Mouse (Mus musculus): ENCODE data around the gene Paqr8.

Gene Paqr8

GRCm38 (mm10) chr1:20974341-20975135, 84.1 kb downstream of the Paqr8 start:
- DNase-seq = no peak

DNA sequence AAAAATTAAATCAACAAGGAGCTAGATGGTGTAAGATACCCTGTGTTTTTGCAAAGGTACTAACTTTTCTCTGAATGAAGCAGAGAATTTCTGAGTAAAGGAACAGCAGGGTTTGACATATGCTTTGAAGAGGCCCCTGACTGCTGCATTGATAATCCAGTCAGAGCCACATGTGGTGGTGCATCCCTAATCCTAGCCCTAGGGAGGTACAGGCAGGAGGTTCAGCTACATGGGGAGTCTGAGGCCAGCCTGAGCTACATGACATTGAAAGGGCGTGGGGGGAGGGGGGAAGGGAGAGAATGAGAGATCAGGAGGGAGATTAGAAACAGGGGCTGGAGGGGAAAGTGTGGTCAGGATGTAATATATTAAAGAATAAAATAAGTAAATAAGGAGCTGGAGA, 90.1 kb downstream of the Paqr8 start:
- no peak for DNase-seq

DNA sequence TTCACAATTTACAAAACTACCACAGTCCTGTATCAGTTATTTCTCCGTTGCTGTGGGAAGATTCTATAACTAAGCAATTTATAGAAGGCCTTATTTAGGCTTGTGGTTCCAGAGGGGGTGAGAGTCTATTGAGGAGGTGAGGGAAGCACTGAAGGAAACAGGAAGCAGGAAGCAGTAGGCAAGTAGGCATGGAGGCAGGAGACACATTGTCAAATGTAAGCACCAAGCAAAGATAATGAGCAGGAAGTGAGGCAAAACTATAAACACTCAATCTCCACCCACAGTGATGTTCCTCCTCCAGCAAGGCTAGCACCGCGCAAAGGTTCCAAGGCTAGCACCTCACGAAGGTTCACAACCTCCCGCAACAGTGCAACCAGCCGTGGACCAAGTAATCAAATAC, 91.4 kb downstream of the Paqr8 start:
- DNase-seq = no peak

DNA sequence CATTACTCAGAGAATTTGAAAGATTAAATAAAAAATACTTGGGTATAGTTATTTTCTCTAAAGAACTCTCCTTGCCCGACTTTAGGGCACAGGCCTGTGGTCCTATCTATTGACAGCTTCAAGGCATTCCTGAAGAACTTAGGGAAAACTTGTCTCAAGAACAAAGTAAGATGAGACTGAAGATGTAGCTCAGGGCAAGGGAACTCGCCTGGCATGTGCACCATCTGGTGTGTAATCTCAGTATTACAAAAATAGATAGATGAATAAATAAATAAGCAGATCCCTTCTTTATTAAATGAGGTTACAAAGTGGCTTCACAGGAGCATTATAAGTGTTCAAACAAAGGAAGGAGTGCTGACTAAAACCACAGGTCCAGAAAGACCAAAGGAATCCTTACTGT, 93.7 kb downstream of the Paqr8 start:
- no peak for DNase-seq

DNA sequence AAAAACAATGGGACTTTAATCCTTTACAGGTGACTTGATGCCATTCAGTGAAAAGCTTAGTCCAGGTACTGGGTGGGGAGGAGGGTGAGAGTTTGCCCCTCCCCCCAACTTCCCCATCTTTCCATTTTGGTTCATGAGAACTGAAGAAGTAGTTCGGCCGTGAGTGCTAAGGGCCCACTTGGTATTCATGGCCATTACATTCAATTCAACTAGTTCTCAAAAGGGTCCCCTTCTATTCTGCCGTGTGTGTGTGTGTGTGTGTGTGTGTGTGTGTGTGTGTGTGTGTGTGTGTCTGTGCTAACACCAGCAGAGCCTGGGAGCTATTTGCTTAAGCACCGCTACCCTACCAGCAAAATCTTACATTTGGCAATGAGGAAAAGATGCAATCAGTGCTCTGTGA, 94.2 kb downstream of the Paqr8 start:
- DNase-seq = no peak

DNA sequence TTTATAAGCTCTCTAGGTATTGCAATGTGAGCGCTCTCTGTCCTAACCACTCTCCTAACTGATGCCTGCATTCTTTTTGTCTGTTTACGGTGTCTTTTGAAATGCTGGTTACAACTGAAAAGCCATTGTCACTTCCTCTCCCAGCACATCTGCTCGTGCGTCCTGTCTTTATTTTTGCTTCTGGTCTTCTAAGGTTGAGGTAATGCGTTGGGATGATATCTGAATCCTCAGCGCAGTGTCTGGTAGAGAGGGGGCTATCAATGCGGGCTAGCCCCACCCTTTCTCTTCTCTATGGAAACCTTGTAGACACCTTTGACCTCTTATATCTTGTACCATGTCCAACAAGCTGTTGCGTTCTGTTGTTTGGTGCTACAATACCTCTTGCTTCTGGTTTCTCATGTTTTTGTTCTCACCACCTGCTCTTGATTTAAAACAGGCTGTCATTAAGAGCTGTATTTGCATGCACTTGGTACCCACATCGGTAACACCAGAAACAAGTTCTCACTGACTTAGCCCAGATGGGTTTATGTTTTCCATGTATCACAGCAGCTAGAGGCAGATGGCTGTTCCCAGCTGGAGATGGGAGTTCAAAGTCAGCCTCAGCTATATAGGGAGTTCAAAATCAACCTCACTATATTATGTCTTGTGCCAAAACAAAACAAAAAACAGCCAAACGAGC, 96.1 kb downstream of the Paqr8 start:
- DNase-seq = no peak
